Mouse (Mus musculus) induced T-regulatory cell, adult 2 months (primary cell): Measurements from ENCODE around the gene Thoc3.
A peak's percentile ranks its signal among the peaks of the same experiment; 100 is the strongest.
"Not testable (repeated sequence)": the region's sequence is repeated elsewhere in the genome, so short reads cannot be mapped to it uniquely, and the experiment has no call there.

Experiments
- DNase-seq: peaks from one replicate; pipeline ENCODE4 v3.0.0-alpha.2; 2012; ENCODE audit warnings: low read depth

The Thoc3 gene

GRCm38 (mm10) chr13:54468098-54469011 lies at the start of gene Thoc3:
Gene Thoc3 (minus strand): TSS chr13:54468849.
- DNase-seq, result peak; percentile 94

DNA sequence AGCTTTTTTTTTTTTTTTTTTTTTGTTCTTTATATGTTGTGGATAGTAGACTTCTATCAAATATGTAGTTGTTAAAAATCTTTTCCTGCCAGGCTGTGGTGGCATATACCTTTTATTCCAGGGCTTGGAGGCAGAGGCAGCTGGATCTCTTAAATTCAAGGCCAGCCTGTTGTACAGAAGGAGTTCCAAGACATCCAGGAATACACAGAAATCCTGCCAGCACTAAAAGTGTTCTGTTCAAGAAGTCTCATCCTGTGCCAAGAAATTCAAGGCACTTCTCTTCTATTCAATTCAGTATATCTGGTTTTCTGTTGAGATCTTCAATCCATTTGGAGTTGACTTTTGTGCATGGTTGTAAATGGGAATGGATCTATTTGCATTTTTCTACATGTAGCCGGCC lies 37.3 kb upstream of the Thoc3 start:
- DNase-seq, result no peak

GRCm38 (mm10) chr13:54504611-54505260 lies 36.1 kb upstream of the Thoc3 start:
- DNase-seq, result peak; percentile 38

DNA sequence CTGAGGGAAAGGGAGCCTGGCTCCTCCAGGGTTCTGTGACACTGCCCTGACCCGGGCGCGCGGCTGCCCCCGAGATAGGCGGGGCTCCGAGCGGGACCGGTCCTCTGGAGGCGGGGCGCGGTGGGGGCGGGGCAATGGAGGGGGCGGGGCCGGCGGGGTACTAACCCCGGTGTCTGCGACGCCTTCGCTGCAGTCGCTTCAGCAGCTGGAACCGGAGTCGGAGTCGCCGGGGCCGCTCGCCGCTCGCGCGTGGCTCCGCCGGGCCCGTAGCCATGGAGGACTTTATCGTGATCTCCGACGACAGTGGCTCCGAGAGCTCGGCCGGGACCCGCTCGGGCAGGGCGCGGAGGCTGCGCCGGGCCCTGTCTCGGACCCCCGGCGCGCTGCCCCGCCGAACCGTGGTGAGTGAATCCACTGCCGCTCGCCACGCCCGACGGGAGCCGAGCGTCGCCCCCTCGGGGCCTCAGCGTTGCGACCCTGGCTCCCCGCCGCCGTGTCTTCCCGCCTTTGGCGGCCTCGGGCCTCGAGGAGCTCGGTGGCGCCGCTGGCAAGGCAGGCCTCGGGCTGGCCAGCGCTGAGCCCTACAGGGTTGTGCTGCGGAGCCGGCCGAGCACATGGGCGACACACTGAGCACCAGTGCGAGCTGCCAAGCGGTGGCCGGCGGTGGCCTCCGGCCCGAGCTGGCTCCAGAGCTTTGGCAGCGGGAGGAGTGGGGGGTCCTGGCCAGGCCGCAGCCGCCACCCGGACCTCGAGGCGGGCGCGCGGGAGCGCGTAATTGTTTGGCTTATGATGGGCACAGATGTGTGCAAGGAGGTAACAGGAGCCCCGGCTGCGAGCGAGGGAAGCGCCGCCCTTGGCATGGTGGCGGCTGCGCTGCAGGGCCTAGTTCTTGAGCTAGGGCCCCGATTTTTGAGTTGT lies 35.2 kb upstream of the Thoc3 start, which contains the start of gene Simc1:
Gene Simc1 (plus strand): TSS at position 176 of the 918 bp plus-strand sequence.
- DNase-seq, result peak; percentile 86

DNA sequence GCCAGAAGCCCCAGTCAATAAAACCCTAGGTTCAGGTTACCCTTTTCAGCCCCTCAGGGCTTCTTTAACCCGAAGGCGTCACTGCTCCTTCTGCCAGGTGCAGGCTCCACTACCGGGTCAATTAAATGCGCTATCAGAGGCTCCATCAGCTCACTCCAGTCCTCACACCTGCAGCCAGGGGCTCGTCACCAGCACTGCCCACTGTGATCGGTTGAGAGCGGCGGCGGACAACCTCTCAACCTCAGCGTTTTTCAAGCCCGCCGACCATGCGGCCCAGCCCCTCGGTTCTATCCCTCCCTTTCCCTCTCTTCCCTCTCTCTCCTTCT lies 34.6 kb upstream of the Thoc3 start:
- no peak for DNase-seq

DNA sequence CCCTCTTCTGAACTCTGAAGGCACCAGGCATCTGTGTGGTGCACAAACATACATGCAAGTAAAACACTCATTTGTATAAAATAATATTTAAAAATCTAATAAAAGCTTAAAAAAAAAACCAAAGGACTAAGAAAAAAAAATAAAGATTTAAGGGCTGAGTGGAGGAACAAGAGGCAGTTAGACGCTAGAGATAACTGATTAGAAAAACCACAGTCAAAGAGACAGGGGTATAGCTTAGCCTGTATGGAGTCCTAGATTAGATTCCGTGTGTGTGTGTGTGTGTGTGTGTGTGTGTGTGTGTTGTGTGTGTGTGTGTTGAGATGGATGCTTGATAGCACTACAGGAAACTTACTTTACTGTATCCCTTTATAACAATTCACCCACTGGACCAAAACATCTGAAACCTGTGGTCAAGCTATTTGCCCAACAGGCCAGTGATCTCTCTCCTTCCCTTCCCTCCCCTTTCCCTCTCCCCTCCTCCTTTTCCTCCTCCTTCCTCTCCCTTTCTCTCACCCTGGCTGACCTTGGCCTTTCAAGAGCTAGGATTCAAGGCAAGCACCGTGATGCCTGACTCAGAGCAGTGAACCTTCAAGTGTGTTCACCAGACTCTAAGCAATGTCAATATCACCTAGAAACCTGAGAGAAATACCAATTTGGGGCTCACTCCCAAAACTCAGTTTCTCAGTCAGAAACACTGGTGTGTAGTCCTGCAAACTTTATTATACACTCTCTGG lies 33.5 kb upstream of the Thoc3 start:
- DNase-seq, result peak; percentile 16

DNA sequence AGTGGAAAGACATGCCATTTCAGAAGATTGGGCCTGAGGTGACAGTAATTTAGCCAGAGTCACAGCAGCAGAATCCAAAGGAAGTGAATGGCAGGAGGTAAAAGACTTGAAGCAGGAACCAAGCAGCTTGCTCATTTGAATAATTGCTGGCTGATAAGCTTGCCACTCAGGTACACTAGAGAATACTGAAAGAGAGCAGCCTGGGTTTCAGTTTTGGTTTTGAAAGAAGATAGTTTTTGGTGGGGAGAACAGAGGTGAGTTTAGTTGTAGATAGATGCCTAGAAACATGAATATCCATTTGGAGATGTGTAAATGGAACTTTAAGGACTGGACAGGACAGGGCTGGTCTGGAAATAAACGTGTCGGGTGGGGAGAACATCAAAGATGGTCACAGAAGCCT lies 32.7 kb upstream of the Thoc3 start:
- peak; percentile 71 for DNase-seq

DNA sequence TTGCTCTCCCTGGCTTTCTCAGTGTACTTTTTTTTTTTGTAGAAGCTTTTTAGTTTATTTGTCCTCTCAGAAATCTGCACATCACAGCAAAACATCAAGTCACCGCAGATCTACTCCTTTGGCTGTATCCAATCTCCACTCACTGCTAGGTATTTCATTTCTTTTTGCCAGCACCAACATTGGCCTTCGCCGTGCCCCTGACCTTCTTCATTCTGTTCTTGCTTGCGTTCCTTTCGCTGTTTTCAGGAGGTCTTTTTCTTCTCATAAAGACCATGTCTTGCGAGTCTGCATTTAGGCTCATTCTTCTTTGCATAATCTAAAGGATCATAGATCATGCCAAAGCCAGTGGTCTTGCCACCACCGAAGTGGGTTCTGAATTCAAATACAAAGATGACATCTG lies 30.9 kb upstream of the Thoc3 start:
- not testable (repeated sequence) for DNase-seq

DNA sequence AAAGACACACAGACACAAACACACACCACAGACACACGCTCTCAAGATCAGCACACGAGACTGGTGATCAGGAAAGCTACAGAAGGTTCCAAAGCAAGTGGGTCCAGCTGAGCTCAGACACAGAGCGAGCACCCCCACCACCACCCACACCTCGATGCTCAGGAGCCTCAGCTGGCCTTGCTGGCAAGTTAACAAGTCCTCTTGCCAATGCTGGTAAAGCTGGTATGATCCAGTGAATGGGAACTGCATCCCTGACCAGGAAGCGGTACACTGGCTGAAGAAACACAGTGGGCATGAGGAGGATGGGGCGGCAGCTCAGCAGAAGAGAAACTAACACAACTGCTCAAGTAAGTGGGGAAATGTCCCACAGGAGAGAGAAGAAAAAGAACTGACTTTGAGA lies 22.7 kb upstream of the Thoc3 start:
- no peak for DNase-seq

DNA sequence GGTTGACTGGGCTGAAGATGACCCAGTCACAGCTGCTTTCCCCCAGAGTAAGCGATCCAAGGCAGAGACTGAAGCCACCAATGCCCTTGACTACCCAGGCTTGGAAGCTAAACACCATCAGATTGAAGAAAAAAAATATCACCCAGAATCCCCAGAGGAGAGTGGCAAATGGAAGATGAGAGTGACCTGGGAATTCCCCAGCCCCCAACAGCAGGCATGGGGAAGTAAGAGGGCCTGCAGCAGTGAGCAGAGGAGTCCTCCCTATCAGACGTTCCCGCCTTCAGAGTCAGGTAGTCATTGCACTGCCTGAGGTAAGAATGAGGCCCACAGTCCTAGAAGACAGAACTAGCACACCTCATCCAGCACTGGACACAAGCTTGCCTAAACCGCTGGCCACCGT lies 21.8 kb upstream of the Thoc3 start:
- no peak for DNase-seq

- DNase-seq, result no peak
Measured at GRCm38 (mm10) chr13:54481498-54481897, 12.8 kb upstream of the Thoc3 start.

GRCm38 (mm10) chr13:54479286-54479685 lies 10.6 kb upstream of the Thoc3 start:
- no peak for DNase-seq

DNA sequence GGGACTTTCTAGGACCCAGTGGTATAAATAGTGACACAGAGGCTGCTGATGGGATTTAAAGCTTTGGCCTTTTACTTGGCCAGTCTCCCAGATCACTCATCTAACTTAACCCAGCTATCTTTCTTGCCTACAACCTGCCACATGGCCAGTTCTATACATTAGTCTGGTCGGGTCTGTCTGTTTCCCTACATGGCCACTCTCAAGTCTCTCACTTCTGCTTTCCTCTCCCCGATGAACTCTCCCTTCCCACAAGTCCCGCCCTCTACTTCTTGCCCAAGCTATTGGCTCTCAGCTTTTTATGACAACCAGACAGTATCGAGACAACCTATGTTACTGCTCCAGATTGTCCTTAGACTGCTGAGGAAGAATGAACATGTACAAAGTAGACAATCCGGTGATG lies 7.1 kb upstream of the Thoc3 start:
- DNase-seq, result no peak

DNA sequence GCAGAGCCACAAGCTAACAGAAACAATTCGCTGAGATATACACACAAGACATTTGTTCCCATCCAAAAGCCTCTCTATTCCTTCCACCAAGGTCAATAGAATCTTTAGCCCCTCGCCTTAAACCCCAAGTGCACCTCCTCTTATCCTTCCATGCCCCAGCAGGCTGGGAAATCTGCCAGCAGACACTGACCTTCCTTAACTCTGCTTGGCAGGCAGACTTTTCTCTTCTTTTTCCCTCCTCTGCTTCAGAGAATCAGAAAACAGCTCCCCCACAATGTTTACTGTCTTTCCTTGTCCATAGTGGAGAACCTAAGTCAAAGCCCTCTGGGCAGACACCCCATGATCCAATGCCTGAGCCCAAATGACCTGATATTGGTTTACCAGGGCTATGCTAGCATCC lies 6.3 kb upstream of the Thoc3 start:
- DNase-seq, result no peak

GRCm38 (mm10) chr13:54471967-54472366 lies 3.3 kb upstream of the Thoc3 start:
- peak; percentile 9 for DNase-seq

DNA sequence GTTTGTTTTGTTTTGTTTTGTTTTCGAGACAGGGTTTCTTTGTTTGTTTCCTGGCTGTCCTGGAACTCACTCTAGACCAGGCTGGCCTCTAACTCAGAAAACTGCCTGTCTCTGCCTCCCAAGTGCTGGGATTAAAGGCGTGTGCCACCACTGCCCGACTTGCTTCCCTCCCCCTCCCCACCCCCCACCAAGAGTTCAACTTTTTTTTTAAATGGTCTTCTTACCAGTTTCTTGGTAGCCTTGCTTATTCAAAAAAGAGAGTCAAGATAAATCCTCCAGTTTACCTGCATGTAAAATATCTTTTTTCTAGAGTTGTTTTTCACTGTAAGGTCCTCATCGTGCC lies 334 bp upstream of the Thoc3 start:
- no peak for DNase-seq

DNA sequence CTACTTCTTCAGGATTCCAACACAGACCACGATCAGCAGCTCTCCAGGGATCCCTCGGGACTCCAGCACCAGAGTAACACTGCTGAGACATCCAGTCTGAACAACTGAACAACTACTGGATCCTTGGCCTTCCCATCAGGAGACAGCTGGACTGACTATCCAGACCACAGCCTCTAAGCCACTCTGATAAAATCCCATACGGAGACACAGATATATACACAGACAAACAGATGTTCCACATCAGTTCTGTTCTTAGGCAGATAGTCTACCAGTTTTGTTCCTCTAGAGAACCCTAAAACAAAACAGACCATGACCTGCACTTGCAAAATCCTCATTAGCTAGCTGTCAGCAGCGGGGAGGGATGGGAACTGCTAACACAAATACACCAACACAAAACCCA lies 9.4 kb downstream of the Thoc3 start:
- no peak for DNase-seq

GRCm38 (mm10) chr13:54457062-54457461 lies 11.6 kb downstream of the Thoc3 start:
- DNase-seq, result peak; percentile 60

DNA sequence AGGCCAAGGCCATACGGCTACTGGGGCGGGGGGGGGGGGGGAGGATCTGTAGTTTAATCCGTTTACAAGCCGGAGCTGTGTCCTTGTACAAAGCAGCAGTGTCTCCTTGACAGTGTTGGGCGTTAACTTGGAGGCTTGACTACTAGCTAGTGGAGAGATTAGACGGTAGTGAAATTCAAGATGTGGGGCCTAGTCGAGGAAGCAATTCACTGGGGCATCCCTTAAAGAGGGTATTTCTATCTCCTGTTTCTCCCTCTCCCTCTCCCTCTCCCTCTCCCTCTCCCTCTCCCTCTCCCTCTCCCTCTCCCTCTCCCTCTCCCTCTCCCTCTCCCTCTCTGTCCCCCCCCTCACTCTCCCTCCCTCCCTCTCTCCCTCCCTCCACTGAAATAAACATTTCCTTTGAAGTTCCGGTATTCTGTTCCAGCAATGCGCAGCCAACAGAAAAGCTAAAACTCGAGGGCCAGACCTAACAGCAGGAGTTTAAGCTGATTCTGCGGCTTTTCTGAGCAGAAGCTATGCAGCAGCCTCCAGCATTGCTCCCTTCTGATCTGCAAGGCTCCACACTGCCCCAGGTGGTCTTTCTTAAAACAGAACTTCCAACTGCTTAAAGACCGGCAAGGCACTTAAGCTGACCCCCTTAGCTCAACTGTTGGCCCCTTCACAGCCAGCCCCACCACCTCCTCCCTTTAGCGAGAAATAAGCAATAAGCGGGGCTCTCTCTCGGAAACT lies 21.0 kb downstream of the Thoc3 start:
- DNase-seq, result peak; percentile 24

GRCm38 (mm10) chr13:54446686-54447495 lies 21.8 kb downstream of the Thoc3 start:
- DNase-seq, result peak; percentile 82
